Mouse (Mus musculus): Measurements from ENCODE around the gene Tmcc3. TPM values are rescaled to one million over a fixed set of nuclear protein-coding genes. Genes with fewer than 3 reads are reported as not detected.

The Tmcc3 gene
- polyA plus RNA-seq, 1 experiment from 2014 or later, result 5.7 TPM

GRCm38 (mm10) chr10:94512771-94513170 lies 201.0 kb downstream of the Tmcc3 start:
- H3K4me2 ChIP-seq (replicated peaks; ENCODE audit: low read depth, low read length), result no peak overlapping the region
- H3K4me3 ChIP-seq (ENCODE audit: low read depth, low read length), result no peak overlapping the region
- H3K27ac ChIP-seq (ENCODE audit: low read depth, low read length), result no peak overlapping the region
- H3K36me3 ChIP-seq (ENCODE audit: control insufficient read depth, insufficient read depth, low read length), result no peaks in the 10 kb centered on the region
- no peaks in the 10 kb centered on the region for H3K9me3 ChIP-seq (ENCODE audit: control insufficient read depth, low read length)
- ATAC-seq (ENCODE audit: low FRiP score) (no peak), DNase-seq (ENCODE audit: low spot score) (no peak)
- WGBS, result 91% methylated on average over 1 of the region's 1 CpGs
- H3K27me3 ChIP-seq (ENCODE audit: control insufficient read depth, insufficient read depth, low read length), result peaks cover 19% of the 10 kb centered on the region
- H3K4me1 ChIP-seq (replicated peaks; ENCODE audit: control insufficient read depth, insufficient read depth, low read length), result no peaks in the 10 kb centered on the region; the same call in 1 of the 2 replicates
- no peak overlapping the region for H3K9ac ChIP-seq (ENCODE audit: low read depth, low read length)

- Histone ChIP-seq H3K27ac (ENCODE audit: low read depth, low read length) (no peak overlapping the region), H3K27me3 (ENCODE audit: control insufficient read depth, insufficient read depth, low read length) (peaks cover 19% of the 10 kb centered on the region), H3K4me3 (ENCODE audit: low read depth, low read length) (peak overlapping the region; percentile 80), H3K9me3 (ENCODE audit: control insufficient read depth, low read length) (no peaks in the 10 kb centered on the region), H3K4me2 (replicated peaks; ENCODE audit: low read depth, low read length) (peak overlapping the region; percentile 95), H3K9ac (ENCODE audit: low read depth, low read length) (peak overlapping the region; percentile 66), H3K4me1 (replicated peaks; ENCODE audit: control insufficient read depth, insufficient read depth, low read length) (no peaks in the 10 kb centered on the region; the same call in 1 of the 2 replicates), H3K36me3 (ENCODE audit: control insufficient read depth, insufficient read depth, low read length) (no peaks in the 10 kb centered on the region)
- WGBS, result under 1% methylated on average over 12 of the region's 12 CpGs
- no peak for ATAC-seq (ENCODE audit: low FRiP score)
- no peak for DNase-seq (ENCODE audit: low spot score)
These were observed 202.3 kb downstream of the Tmcc3 start for GRCm38 (mm10) chr10:94514091-94514505.

- peak; percentile 89 for ATAC-seq (ENCODE audit: low FRiP score)
- peaks cover 19% of the 10 kb centered on the region for H3K27me3 ChIP-seq (ENCODE audit: control insufficient read depth, insufficient read depth, low read length)
These were observed 202.9 kb downstream of the Tmcc3 start for GRCm38 (mm10) chr10:94514506-94515178.

GRCm38 (mm10) chr10:94515179-94515545 lies 203.4 kb downstream of the Tmcc3 start:
- Histone ChIP-seq H3K4me3 (ENCODE audit: low read depth, low read length) (peak overlapping the region; percentile 80), H3K4me2 (replicated peaks; ENCODE audit: low read depth, low read length) (peak overlapping the region; percentile 95), H3K27ac (ENCODE audit: low read depth, low read length) (0 out of 2 replicates have a peak overlapping the region, but pooled peaks have one; percentile 60), H3K27me3 (ENCODE audit: control insufficient read depth, insufficient read depth, low read length) (peaks cover 19% of the 10 kb centered on the region), H3K9ac (ENCODE audit: low read depth, low read length) (peak overlapping the region; percentile 66), H3K9me3 (ENCODE audit: control insufficient read depth, low read length) (no peaks in the 10 kb centered on the region), H3K4me1 (replicated peaks; ENCODE audit: control insufficient read depth, insufficient read depth, low read length) (no peaks in the 10 kb centered on the region; the same call in 1 of the 2 replicates), H3K36me3 (ENCODE audit: control insufficient read depth, insufficient read depth, low read length) (no peaks in the 10 kb centered on the region)
- DNase-seq (ENCODE audit: low spot score) (no peak), ATAC-seq (ENCODE audit: low FRiP score) (peak; percentile 89)
- WGBS, result under 1% methylated on average over 29 of the region's 34 CpGs

More at GRCm38 (mm10) chr10:94514506-94515178, 202.9 kb downstream of the Tmcc3 start:
- under 1% methylated on average over 48 of the region's 71 CpGs for WGBS
- Histone ChIP-seq H3K9ac (ENCODE audit: low read depth, low read length) (peak overlapping the region; percentile 66), H3K9me3 (ENCODE audit: control insufficient read depth, low read length) (no peaks in the 10 kb centered on the region), H3K27ac (ENCODE audit: low read depth, low read length) (0 out of 2 replicates have a peak overlapping the region, but pooled peaks have one; percentile 60), H3K4me2 (replicated peaks; ENCODE audit: low read depth, low read length) (peak overlapping the region; percentile 95), H3K4me1 (replicated peaks; ENCODE audit: control insufficient read depth, insufficient read depth, low read length) (no peaks in the 10 kb centered on the region; the same call in 1 of the 2 replicates), H3K4me3 (ENCODE audit: low read depth, low read length) (peak overlapping the region; percentile 80), H3K36me3 (ENCODE audit: control insufficient read depth, insufficient read depth, low read length) (no peaks in the 10 kb centered on the region)
- peak; percentile 78 for DNase-seq (ENCODE audit: low spot score)

- no peak for DNase-seq (ENCODE audit: low spot score)
- Histone ChIP-seq H3K9ac (ENCODE audit: low read depth, low read length) (peak overlapping the region; percentile 66), H3K27ac (ENCODE audit: low read depth, low read length) (no peak overlapping the region), H3K27me3 (ENCODE audit: control insufficient read depth, insufficient read depth, low read length) (peaks cover 19% of the 10 kb centered on the region), H3K4me1 (replicated peaks; ENCODE audit: control insufficient read depth, insufficient read depth, low read length) (no peaks in the 10 kb centered on the region; the same call in 1 of the 2 replicates), H3K36me3 (ENCODE audit: control insufficient read depth, insufficient read depth, low read length) (no peaks in the 10 kb centered on the region), H3K4me3 (ENCODE audit: low read depth, low read length) (peak overlapping the region; percentile 80), H3K9me3 (ENCODE audit: control insufficient read depth, low read length) (no peaks in the 10 kb centered on the region), H3K4me2 (replicated peaks; ENCODE audit: low read depth, low read length) (peak overlapping the region; percentile 95)
- 2% methylated on average over 10 of the region's 10 CpGs for WGBS
- ATAC-seq (ENCODE audit: low FRiP score), result no peak; the same call in 1 of the 2 replicates
These were observed 203.8 kb downstream of the Tmcc3 start for GRCm38 (mm10) chr10:94515583-94515982.

GRCm38 (mm10) chr10:94519887-94520286 lies 208.1 kb downstream of the Tmcc3 start:
- Histone ChIP-seq H3K9ac (ENCODE audit: low read depth, low read length) (no peak overlapping the region), H3K27ac (ENCODE audit: low read depth, low read length) (no peak overlapping the region), H3K4me3 (ENCODE audit: low read depth, low read length) (no peak overlapping the region), H3K9me3 (ENCODE audit: control insufficient read depth, low read length) (no peaks in the 10 kb centered on the region), H3K36me3 (ENCODE audit: control insufficient read depth, insufficient read depth, low read length) (no peaks in the 10 kb centered on the region), H3K4me2 (replicated peaks; ENCODE audit: low read depth, low read length) (no peak overlapping the region), H3K27me3 (ENCODE audit: control insufficient read depth, insufficient read depth, low read length) (peaks cover 16% of the 10 kb centered on the region), H3K4me1 (replicated peaks; ENCODE audit: control insufficient read depth, insufficient read depth, low read length) (peaks cover 5% of the 10 kb centered on the region)
- WGBS, result 66% methylated on average over 7 of the region's 7 CpGs
- ATAC-seq (ENCODE audit: low FRiP score) (no peak), DNase-seq (ENCODE audit: low spot score) (no peak)

- Histone ChIP-seq H3K9ac (ENCODE audit: low read depth, low read length) (no peak overlapping the region), H3K4me3 (ENCODE audit: low read depth, low read length) (no peak overlapping the region), H3K27ac (ENCODE audit: low read depth, low read length) (no peak overlapping the region), H3K9me3 (ENCODE audit: control insufficient read depth, low read length) (no peaks in the 10 kb centered on the region), H3K4me1 (replicated peaks; ENCODE audit: control insufficient read depth, insufficient read depth, low read length) (peaks cover 5% of the 10 kb centered on the region), H3K4me2 (replicated peaks; ENCODE audit: low read depth, low read length) (no peak overlapping the region), H3K36me3 (ENCODE audit: control insufficient read depth, insufficient read depth, low read length) (no peaks in the 10 kb centered on the region), H3K27me3 (ENCODE audit: control insufficient read depth, insufficient read depth, low read length) (peaks cover 16% of the 10 kb centered on the region)
- ATAC-seq (ENCODE audit: low FRiP score) (no peak), DNase-seq (ENCODE audit: low spot score) (no peak)
- WGBS, result 49% methylated on average over 17 of the region's 17 CpGs
These were observed 208.8 kb downstream of the Tmcc3 start for GRCm38 (mm10) chr10:94520306-94521106.

- Histone ChIP-seq H3K27me3 (ENCODE audit: control insufficient read depth, insufficient read depth, low read length) (peaks cover 15% of the 10 kb centered on the region), H3K36me3 (ENCODE audit: control insufficient read depth, insufficient read depth, low read length) (no peaks in the 10 kb centered on the region), H3K27ac (ENCODE audit: low read depth, low read length) (no peak overlapping the region), H3K4me2 (replicated peaks; ENCODE audit: low read depth, low read length) (no peak overlapping the region), H3K4me1 (replicated peaks; ENCODE audit: control insufficient read depth, insufficient read depth, low read length) (peaks cover 5% of the 10 kb centered on the region), H3K4me3 (ENCODE audit: low read depth, low read length) (no peak overlapping the region), H3K9ac (ENCODE audit: low read depth, low read length) (no peak overlapping the region), H3K9me3 (ENCODE audit: control insufficient read depth, low read length) (no peaks in the 10 kb centered on the region)
- 21% methylated on average over 3 of the region's 3 CpGs for WGBS
- ATAC-seq (ENCODE audit: low FRiP score) (no peak), DNase-seq (ENCODE audit: low spot score) (no peak)
These were observed 209.3 kb downstream of the Tmcc3 start for GRCm38 (mm10) chr10:94521107-94521401.
